Mouse (Mus musculus) ES-E14 (cell line): Measurements from ENCODE around the gene Lbh. TPM values are rescaled to one million over a fixed set of nuclear protein-coding genes. Genes with fewer than 3 reads are reported as not detected.

Experiments
- DNase-seq: peaks from one replicate; pipeline ENCODE4 v3.0.0-alpha.2; 2013; ENCODE audit warnings: low read depth, low spot score
- H3K27ac ChIP-seq: 2 replicates; pipeline ENCODE4 v1.5.1; 2012; ENCODE audit warnings: low read depth, mild to moderate bottlenecking, low read length, moderate library complexity, mixed read lengths; ENCODE audit not compliant: poor library complexity, insufficient read depth, severe bottlenecking
- H3K36me3 ChIP-seq: 2 replicates; pipeline ENCODE4 v1.6.1; 2012; ENCODE audit warnings: mild to moderate bottlenecking, low read length, moderate library complexity, mixed read lengths; ENCODE audit not compliant: control insufficient read depth, poor library complexity, insufficient read depth, severe bottlenecking
- H3K4me1 ChIP-seq, 2 experiments: fragments of 150-350 bp in 1 of 2; sonication (generic) in 1 of 2; 2 replicates each; pipeline ENCODE4 v1.6.1; 2012; ENCODE audit warnings: low read length in 2 of 2, mild to moderate bottlenecking in 1 of 2, mixed read lengths in 1 of 2; ENCODE audit not compliant: control insufficient read depth in 2 of 2, insufficient read depth in 2 of 2, poor library complexity in 1 of 2
- H3K4me3 ChIP-seq, 2 experiments: fragments of 150-350 bp in 1 of 2; sonication (generic) in 1 of 2; 2 replicates each; pipeline ENCODE4 v1.5.1; 2012; ENCODE audit warnings: low read length in 2 of 2, low read depth in 1 of 2, mild to moderate bottlenecking in 1 of 2, mixed read lengths in 1 of 2; ENCODE audit not compliant: insufficient read depth in 1 of 2, poor library complexity in 1 of 2, severe bottlenecking in 1 of 2
- H3K9ac ChIP-seq: 2 replicates; pipeline ENCODE4 v1.6.1; 2012; ENCODE audit warnings: low read depth, mild to moderate bottlenecking, low read length, mixed read lengths; ENCODE audit not compliant: poor library complexity, insufficient read depth, severe bottlenecking
- H3K9me3 ChIP-seq: fragments of 150-350 bp; sonication (generic); 2 replicates; pipeline ENCODE4 v1.6.1; 2012; ENCODE audit warnings: low read depth, mild to moderate bottlenecking, low read length; ENCODE audit not compliant: control insufficient read depth, insufficient read depth
- CHD2 ChIP-seq: IDR thresholded peaks from 2 replicates; pipeline ENCODE4 v1.6.1; 2014; ENCODE audit warnings: mild to moderate bottlenecking, low read depth, low read length, inconsistent platforms
- HCFC1 ChIP-seq: IDR thresholded peaks from 2 replicates; pipeline ENCODE4 v1.6.1; 2012; ENCODE audit warnings: low read length, inconsistent platforms, borderline replicate concordance; ENCODE audit not compliant: insufficient read depth
- MAFK ChIP-seq: IDR thresholded peaks from 2 replicates; pipeline ENCODE4 v1.6.1; 2014; ENCODE audit warnings: mild to moderate bottlenecking, low read depth, low read length, inconsistent platforms; ENCODE audit not compliant: insufficient read depth
- ZC3H11A ChIP-seq: IDR thresholded peaks from 2 replicates; pipeline ENCODE4 v1.6.1; 2012; ENCODE audit warnings: low read depth, mild to moderate bottlenecking, inconsistent platforms, low read length, borderline replicate concordance
- ZNF384 ChIP-seq: IDR thresholded peaks from 2 replicates; pipeline ENCODE4 v1.6.1; 2012; ENCODE audit warnings: low read depth, low read length, inconsistent platforms
- in situ Hi-C, 2 experiments: fragments of 600-800 bp; cut with MboI; formaldehyde crosslinking; loops; one replicate each; pipeline ENCODE4 v1.15.1; 2025; ENCODE audit warnings: low sequenced_read_pairs in 2 of 2, inconsistent platforms in 1 of 2; ENCODE audit not compliant: unreplicated experiment in 2 of 2
- total RNA-seq: library from RNA; depleted of rRNA; stranded (reverse); fragments of 300-350 nt; gene quantifications from 2 replicates; pipeline ENCODE4 v1.2.3, GENCODE M21; 2012

The Lbh gene
- total RNA-seq, 1 experiment: 5.2 TPM

- Histone ChIP-seq H3K27ac (peak overlapping the region; percentile 6; the same call in 1 of the 2 replicates), H3K9me3 (no peaks in the 10 kb centered on the region), H3K4me3 (no peak overlapping the region), H3K36me3 (no peaks in the 10 kb centered on the region), H3K4me1 (no peaks in the 10 kb centered on the region), H3K9ac (no peak overlapping the region)
- in situ Hi-C loops: no loop called here
- DNase-seq: no peak
- no peak for TF ChIP-seq ZC3H11A
- TF ChIP-seq MAFK: no peak
These were observed 21.0 kb upstream of the Lbh start for GRCm38 (mm10) chr17:72897076-72897475.

DNA sequence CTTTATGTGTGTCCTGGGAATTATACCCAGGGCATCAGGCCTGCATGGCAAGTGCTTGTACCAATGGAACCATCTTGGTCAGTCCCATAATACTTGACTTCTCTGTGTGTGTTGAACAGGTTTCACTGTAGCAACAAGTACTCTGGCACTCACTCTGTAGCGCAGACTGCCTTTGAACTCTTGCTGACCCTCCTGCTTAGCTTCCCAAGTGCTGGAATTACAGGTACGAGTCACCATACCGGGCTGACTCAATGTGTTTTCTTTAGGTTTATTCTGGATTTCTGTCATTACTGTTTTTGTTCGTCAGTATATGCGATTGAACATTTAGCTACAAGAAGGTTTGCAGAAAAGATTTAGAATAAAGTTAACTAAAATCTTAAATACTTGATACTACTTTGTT lies 20.1 kb upstream of the Lbh start:
- Histone ChIP-seq H3K4me3 (no peak overlapping the region), H3K36me3 (no peaks in the 10 kb centered on the region), H3K4me1 (no peaks in the 10 kb centered on the region), H3K27ac (no peak overlapping the region), H3K9ac (no peak overlapping the region), H3K9me3 (no peaks in the 10 kb centered on the region)
- in situ Hi-C loops: no loop called here
- no peak for TF ChIP-seq CHD2
- no peak for TF ChIP-seq MAFK
- TF ChIP-seq HCFC1: no peak
- no peak for TF ChIP-seq ZNF384
- no peak for TF ChIP-seq ZC3H11A
- no peak for DNase-seq

DNA sequence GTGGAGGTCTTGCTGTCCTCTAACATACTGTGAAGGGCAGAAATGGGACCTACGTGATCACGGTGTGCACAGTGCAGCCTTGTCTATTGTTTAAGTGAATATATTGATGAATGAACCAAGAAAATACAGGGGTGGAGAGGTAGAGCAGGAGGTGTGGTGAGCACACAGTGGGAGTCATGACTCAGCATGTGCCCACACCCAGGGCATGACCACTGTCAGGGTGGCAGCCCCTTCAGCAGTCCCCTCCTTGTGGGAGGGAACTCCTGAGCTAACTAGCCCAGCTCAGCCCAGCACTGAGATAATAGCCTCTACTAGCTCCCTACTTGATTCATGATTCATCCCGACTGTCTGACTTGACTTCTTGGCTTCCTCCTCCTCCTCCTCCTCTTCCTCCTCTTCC lies 19.3 kb upstream of the Lbh start:
- no peak for DNase-seq
- no peak overlapping the region for H3K4me3 ChIP-seq
- TF ChIP-seq ZC3H11A: no peak
- no peak for TF ChIP-seq ZNF384
- no peak for TF ChIP-seq MAFK
- no peak for TF ChIP-seq HCFC1
- no peak for TF ChIP-seq CHD2
- in situ Hi-C loops: no loop called here
- H3K27ac ChIP-seq: no peak overlapping the region
- no peak overlapping the region for H3K9ac ChIP-seq
- no peaks in the 10 kb centered on the region for H3K9me3 ChIP-seq
- H3K4me1 ChIP-seq: no peaks in the 10 kb centered on the region
- no peaks in the 10 kb centered on the region for H3K36me3 ChIP-seq

DNA sequence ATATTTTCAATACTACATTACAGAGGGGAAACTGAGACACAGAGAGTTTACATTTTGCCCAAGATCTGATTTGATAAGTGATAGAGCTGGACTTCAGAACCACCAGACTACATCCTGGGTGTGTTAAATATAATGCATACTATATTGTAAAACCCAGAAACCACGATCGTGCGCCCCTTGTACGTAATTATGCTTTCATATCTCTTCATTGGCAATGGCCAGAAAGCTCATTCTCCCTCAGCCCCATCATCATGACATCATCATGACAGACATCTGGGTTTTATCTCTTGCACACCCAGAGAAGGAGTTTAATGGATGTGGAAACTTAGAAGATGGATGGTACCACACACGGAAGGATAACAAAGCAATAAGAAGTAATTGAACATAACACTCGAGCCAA lies 17.1 kb upstream of the Lbh start:
- Histone ChIP-seq H3K4me1 (no peaks in the 10 kb centered on the region), H3K36me3 (no peaks in the 10 kb centered on the region), H3K4me3 (no peak overlapping the region), H3K27ac (no peak overlapping the region), H3K9ac (no peak overlapping the region), H3K9me3 (no peaks in the 10 kb centered on the region)
- TF ChIP-seq MAFK (no peak), HCFC1 (no peak), ZNF384 (no peak), CHD2 (no peak), ZC3H11A (no peak)
- DNase-seq: no peak
- in situ Hi-C loops: no loop called here

DNA sequence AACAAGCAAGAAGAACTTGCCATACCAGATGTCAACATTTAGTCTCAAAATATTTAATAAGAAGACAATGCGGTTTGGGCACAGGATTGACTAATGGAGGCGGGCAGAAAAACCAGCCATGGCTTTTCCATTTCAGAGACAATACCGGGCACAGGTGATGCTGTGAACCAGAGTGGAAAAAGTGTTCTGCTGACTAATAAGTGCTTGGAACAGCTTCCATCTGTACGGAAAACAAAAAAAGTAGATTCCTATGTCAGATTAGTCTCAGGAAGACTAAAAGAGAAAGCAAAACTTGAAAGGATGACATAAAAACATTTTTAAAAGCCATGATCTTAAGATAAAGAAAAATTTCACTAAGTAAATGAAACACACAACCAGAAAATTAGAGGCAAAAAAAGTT lies 16.4 kb upstream of the Lbh start:
- Histone ChIP-seq H3K9me3 (no peaks in the 10 kb centered on the region), H3K4me1 (no peaks in the 10 kb centered on the region), H3K9ac (no peak overlapping the region), H3K36me3 (no peaks in the 10 kb centered on the region), H3K27ac (no peak overlapping the region), H3K4me3 (no peak overlapping the region)
- in situ Hi-C loops: no loop called here
- no peak for DNase-seq
- TF ChIP-seq CHD2 (no peak), MAFK (no peak), ZC3H11A (no peak)
